Mouse (Mus musculus) WW6 (cell line): ENCODE measurements around the gene Sycp3.
"Not testable (repeated sequence)": the region's sequence is repeated elsewhere in the genome, so short reads cannot be mapped to it uniquely, and the experiment has no call there.

Experiments
- DNase-seq: peaks from one replicate; pipeline ENCODE4 v3.0.0-alpha.2; 2013; ENCODE audit warnings: low read depth, low spot score

Gene Sycp3

DNA sequence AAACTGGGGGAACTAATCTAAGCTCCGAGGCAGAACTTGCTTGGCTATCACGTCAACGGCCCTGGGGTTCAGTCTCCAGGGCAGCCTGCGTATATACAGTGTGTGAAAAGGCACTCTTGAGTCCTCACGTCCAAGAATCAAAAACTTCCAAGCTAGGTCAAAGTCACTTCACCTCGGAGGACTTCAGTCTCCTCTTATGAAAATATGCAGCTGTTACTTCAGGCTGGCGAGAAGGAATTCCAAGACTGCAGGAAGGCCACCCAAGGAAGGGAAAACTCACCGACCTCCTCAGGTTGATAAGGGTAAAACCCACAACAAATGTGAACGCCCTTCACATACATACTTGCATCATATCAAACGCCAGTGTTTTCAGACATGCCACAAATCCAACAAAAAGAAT is 42.0 kb downstream of the Sycp3 start:
- no peak for DNase-seq

DNA sequence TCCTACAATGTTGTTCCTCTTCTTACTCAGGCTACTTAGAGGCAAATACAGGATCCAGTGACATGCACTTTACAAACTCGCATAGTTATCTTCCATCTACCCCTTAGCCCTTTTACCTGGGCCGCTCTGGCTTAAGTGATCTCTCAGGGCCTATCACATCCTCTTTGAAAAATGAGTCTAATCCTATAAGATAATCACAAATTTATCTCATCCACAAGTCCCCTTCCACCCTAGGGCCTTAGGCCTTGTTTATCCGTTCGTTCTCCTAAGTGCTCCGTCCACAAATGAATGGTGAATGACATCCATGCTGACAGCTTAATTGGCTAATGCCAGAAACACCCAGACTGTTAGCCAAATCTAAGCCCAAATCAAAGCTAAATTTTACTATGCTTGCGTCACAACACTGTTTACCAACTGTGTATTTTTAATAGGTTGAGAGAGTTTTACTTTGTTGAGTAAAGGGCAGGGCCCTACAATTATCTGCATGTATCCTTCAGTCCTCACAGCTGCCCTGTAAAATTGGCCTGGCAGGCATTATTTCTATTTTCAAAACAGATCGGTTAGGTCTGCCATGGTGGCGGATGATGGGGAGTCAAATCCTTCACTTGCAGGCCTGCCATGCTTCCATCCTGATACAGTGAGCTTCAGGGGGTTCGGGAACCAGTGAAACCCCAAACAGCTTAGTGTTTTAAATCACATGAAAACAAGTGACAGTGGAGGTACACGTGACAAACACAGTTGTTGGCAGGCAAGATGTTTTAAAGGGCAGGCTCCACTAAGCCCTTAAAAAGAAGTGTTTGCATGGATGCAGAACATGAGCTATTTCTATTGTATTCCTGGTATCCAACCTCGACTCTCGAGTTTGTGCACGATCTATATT is 42.8 kb downstream of the Sycp3 start:
- DNase-seq: no peak

DNA sequence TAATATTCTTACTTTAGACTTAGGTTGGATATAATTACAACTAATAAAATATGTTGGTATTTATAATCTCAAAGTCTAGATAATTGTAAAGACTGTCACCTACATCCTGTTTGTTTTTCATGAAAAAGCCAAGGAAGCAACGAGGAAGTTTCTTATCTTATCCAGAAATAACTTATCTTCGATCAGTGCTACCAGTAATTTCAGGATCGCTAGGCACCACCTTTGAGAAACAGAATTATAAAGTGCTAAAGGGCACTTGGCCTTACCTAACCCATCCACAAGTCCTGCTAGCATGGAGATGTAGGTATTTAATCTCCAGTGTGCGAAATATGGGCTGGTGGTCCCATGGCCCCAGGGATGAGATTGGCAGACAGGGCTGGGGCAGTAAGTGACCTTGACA is 43.5 kb downstream of the Sycp3 start:
- no peak for DNase-seq

DNA sequence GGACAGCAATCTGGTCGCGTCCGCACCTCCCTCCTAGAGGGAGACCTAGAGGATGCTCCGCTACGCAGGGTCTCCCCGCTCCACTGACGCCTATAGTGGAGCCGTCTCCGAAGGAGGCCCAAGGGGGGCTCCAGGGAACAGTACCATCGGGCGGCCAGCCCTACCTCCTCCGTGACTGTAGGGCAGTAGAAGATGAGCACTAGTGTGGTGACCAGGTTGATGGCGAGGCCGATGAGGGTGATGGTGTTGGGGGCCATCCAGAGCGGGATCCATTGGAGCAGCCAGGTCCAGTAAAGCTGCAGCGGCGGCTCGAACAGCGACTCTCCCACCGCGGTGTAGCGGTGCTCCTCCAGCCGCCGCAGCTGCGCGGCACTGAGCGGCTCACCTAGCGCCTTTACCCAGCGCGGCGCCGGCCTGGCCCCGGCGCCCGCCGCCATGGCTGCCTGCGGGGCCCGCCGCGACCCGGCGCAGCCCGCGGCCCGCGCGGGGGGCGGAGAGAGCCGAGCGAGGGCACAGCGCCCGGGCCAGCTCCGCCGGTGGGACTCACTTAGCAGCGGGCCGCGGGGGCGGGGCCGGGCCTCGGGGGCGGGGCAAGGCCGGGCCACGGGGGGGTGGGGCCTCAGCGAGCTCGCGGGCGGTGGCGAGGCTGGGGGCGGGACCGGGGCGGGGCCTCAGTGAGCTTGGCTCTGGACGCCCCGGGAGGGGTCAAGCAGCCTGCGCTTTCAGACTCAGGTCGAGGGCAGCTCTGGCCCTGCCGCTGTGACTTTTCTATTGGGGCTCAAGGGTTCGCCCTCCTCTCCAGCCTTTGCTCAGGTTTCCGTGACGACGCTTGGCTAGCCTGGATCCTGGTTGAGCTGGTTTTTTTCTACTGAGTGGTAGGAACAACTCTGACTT is 44.3 kb downstream of the Sycp3 start, which contains the start of gene Chpt1:
Gene Chpt1, minus strand, starts transcription at position 653 of the 894 bp plus-strand sequence.
- DNase-seq: no peak

DNA sequence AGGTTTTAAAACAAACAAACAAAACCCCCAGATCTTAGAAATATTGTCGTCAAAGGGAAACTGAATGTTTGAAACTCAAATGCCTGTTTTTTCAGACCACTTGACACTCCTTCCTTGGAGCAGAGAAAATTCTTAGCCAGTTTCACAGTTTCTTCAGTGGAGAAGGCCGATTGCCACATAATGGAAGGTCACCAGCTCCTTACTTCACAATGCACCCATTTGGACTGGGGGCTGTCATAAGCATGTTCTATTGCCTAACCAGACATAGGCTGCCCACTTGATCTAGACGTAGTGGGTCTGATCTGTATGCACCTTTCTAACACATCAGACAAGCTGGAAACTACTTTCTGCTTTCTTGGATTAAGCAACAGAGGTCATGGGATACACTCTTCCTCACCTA is 45.1 kb downstream of the Sycp3 start:
- no peak for DNase-seq

- no peak for DNase-seq
These were observed 45.9 kb downstream of the Sycp3 start for GRCm38 (mm10) chr10:88505256-88505655.

DNA sequence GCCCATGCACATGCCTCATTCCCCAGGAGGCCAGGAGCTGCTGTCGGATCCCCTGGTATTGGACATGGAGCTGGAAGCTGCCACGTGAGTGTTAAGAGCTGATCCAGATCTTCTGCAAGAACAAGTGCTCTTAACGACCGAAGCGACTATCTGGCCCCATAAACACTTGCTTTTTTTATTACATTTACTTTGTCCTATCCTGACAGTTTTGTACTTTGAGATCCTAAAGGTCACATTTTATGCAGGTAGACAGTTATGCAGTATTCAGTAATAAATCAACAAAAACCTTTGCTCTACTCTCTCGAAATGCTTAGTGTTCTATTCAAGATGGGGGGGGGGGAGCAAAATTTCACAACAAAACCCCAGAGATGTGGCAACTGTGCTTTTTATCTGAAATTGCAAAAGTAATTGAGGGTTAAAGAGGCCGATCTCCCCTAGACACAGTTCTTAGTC is 48.3 kb downstream of the Sycp3 start:
- no peak for DNase-seq

DNA sequence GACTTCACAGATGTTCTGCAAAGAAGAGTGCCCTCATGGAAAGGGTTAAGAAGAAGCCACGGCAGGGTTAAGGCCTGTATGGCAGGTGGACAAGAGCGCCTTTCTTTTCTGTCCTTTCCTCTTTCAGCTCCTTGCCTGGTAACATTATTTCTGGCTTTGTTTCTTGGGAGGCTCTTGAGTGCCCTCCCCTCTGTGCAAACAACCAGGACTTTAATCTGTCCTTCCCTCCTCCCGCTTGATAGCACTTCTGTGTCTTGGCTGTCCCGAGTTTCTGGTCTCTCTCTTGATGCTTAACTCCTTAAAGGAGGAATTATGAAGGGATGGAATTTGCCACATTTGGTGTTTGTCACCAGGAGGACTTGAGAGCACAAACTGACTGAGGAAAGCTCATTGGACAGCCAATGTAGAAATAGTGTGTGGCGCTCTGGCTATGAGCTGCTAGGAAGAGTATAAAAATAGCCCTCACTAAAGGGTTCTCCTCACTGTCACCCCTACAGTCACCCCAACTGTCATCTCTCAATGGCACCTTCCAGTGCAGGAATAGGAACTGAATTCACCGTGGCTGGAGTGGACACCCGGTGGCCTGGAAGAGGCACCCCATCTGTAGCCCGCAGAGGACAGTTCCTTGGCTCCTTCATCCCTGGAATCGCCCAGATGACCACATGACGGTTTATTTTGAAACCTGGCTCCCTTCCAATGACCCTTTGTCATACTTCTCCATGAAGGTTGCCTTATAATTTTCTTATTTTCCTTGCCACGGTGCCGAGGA is 51.3 kb downstream of the Sycp3 start:
- DNase-seq: no peak

GRCm38 (mm10) chr10:88511355-88511754 is 52.0 kb downstream of the Sycp3 start:
- no peak for DNase-seq

GRCm38 (mm10) chr10:88513574-88514135 is 54.3 kb downstream of the Sycp3 start:
- DNase-seq: no peak

DNA sequence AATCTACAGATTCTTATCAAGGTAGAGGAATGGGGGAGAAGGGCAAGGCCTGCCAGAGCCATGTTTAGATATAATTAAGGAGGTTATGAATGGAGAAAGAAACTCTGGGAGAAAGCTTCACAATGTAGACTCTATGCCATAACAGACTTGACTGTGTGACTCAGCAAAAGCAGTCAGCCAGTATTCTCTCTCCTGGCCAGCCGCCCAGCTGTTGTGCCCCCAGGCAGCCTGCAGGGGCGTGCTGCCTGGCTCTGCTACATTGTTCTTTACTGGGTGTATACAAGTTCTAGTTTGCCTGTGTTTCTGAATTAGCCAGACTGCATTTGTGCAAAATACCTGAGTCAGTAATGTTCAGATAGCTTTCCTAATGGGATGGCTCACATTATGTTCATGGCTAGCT is 55.1 kb downstream of the Sycp3 start:
- no peak for DNase-seq

- DNase-seq: not testable (repeated sequence)
These were observed 55.7 kb downstream of the Sycp3 start for GRCm38 (mm10) chr10:88515049-88515448.

DNA sequence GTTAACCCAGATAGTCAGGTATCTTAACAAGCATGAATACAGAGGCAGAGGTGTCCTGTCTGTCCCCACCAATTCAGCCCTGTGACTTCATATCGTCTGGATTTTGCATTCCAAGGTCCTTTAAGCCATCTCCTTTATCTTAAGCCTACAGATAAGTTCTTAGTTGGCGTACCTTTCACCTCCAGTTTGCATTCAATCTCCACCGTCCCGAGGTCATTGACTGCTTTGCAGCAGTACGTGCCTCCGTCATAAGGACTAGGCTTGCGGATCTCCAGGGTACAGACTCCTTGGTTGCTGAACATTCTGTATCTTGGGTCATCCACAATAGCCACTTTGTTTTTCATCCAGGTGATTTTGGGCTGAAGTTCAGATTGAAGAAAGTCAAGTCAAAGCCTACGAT is 63.4 kb downstream of the Sycp3 start:
- no peak for DNase-seq
